Mouse (Mus musculus) monocyte, adult 5-6 weeks (primary cell): ENCODE measurements around the gene Plbd1. TPM values are rescaled to one million over a fixed set of nuclear protein-coding genes. Genes with fewer than 3 reads are reported as not detected.

Source experiments
- ATAC-seq: fragments of 153-309, 156-312 bp; replicated peaks from 2 replicates; pipeline ENCODE4 v1.8.0; 2017; ENCODE audit warnings: mild to moderate bottlenecking; ENCODE audit not compliant: low TSS enrichment, insufficient number of reproducible peaks, severe bottlenecking, poor library complexity, low FRiP score
- total RNA-seq: library from RNA; stranded (forward); fragments of 200-1000, 200-491, 200-594 nt; gene quantifications from 3 replicates; pipeline ENCODE4 v1.2.3, GENCODE M21; 2017

Plbd1 gene
- total RNA-seq, 1 experiment from 2014 or later = 331 TPM

DNA sequence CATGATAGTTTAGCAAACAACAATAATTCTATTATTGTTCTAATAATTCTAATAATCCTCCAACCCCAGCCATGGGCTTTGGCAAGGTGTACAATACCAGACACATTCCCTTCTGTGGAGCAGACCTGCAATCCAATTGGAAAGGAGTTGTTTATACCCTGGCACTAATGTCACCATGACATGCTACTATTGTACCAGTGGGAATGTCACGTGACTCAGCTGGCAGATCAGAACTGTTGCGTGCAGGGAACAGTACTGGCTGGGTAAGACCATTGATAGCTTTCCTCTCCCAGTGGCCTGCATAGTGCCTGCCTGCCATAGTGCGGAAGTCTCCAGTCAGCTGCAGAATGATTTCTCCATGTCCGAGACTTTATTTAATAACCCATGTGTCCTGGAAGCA, 67.2 kb downstream of the Plbd1 start:
- ATAC-seq = no peak

DNA sequence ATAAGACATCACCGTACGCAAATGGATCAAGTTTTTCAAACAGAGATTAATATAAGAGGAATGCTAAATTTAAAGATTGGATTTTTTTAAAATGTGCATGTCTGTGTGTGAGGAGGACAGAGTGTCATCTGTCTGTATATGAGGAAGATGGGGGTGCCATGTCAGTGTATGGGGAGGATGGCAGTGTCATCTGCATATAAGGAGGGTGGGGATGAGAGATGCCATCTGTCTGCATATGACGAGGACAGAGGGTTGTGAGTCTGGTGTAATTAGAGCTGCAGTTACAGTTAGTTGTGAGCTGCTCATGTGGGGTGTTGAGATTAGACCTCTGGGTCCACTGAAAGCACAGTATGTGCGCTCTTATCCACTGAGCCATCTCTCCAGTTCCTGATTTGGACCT, 71.0 kb downstream of the Plbd1 start:
- ATAC-seq = no peak

DNA sequence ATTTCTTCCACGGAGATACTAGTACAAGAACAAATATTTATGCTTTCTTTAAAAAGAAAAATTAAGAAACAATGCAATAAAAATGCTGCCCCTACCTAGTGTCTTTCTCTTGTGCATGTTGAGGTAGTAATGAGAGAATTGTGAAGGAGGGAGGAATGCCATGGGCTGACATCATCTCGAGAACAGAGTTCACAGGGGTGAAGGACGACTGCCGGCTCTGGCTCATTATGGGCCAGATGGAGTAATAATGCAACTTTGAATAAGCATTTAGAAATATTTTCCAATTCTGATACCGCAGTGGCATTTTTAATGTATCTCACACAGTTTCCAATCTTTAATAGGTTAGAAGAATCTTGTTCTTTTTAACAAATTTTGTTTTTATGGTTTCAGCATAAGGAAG, 95.7 kb downstream of the Plbd1 start:
- no peak for ATAC-seq

Other genes starting within 250 kb of the Plbd1 start
- gene E330021D16Rik, start 246.4 kb downstream of the Plbd1 start, total RNA-seq = 0.75 TPM in 1 of 3 replicates, not detected in the others
- gene Atf7ip, start 155.8 kb downstream of the Plbd1 start, total RNA-seq = 53.5 to 127 TPM (median 61.9 TPM) in 3 replicates
- 0.10 to 1.1 TPM in 2 of 3 replicates, not detected in the other for gene Gucy2c, start 119.8 kb upstream of the Plbd1 start, total RNA-seq
- 2.3 to 11.2 TPM (median 4.9 TPM) in 3 replicates for gene Hist4h4, start 142.5 kb upstream of the Plbd1 start, total RNA-seq
- 54.2 to 78.4 TPM (median 59.5 TPM) in 3 replicates for gene H2afj, start 146.3 kb upstream of the Plbd1 start, total RNA-seq
- 0.96 to 3.7 TPM (median 2.5 TPM) in 3 replicates for gene BC049715, start 165.7 kb upstream of the Plbd1 start, total RNA-seq
- 46.3 to 120 TPM (median 81.0 TPM) in 3 replicates for gene Wbp11, start 166.3 kb upstream of the Plbd1 start, total RNA-seq
- 0.49 TPM in 1 of 3 replicates, not detected in the others for gene Smco3, start 173.5 kb upstream of the Plbd1 start, total RNA-seq
- gene Art4, start 195.8 kb upstream of the Plbd1 start, total RNA-seq = not detected in 3 replicates
- gene Mgp, start 213.9 kb upstream of the Plbd1 start, total RNA-seq = not detected in 3 replicates